22 mouse cellular contexts compared by ENCODE assay signal in genomic region chr1:182646796-182647195, GRCm38 (mm10).
DNase-seq lines count a peak whose midpoint lies in the region; ATAC-seq and TF ChIP-seq lines count a peak whose summit lies in the region.
"Had no signal": no experiment of that assay in that cellular context is flagged by ENCODE, and none has a peak within 500 bp of the region (broad histone marks: within the 10 kb centered on the region; RNA-seq: fewer than 3 reads in every experiment).

No protein-coding gene starts in this region.

- H3K9me3 ChIP-seq in midbrain, embryonic 11.5 days (ENCODE audit: control insufficient read depth, low read length) = no peaks in the 10 kb centered on the region
- no peaks in the 10 kb centered on the region for H3K9me3 ChIP-seq in midbrain, embryonic 16.5 days (replicated peaks; ENCODE audit: control insufficient read depth, low read length, poor library complexity, severe bottlenecking)
- H3K9me3 ChIP-seq in lung, postnatal 0 days (ENCODE audit: low read length) = no peaks in the 10 kb centered on the region; the same call in 1 of the 2 replicates
- H3K9me3 ChIP-seq: embryonic facial prominence, embryonic 12.5 days; forebrain, embryonic 13.5 days; heart, embryonic 15.5 days; hindbrain, embryonic 15.5 days had no signal

- no peaks in the 10 kb centered on the region for H3K27me3 ChIP-seq in midbrain, embryonic 11.5 days (ENCODE audit: control insufficient read depth, insufficient read depth, low read length)
- H3K27me3 ChIP-seq in midbrain, embryonic 16.5 days (ENCODE audit: control insufficient read depth, insufficient read depth, low read depth, low read length) = no peaks in the 10 kb centered on the region
- H3K27me3 ChIP-seq in lung, postnatal 0 days (replicated peaks; ENCODE audit: insufficient read depth, low read length) = no peaks in the 10 kb centered on the region
- H3K27me3 ChIP-seq: embryonic facial prominence, embryonic 12.5 days; hindbrain, embryonic 15.5 days had no signal

- no peak overlapping the region for H3K9ac ChIP-seq in midbrain, embryonic 11.5 days (ENCODE audit: low read length)
- no peak overlapping the region for H3K9ac ChIP-seq in midbrain, embryonic 16.5 days (ENCODE audit: low read depth, low read length)
- no peak overlapping the region for H3K9ac ChIP-seq in lung, postnatal 0 days (replicated peaks; ENCODE audit: low read depth)
- H3K9ac ChIP-seq: embryonic facial prominence, embryonic 12.5 days; forebrain, embryonic 13.5 days; forebrain, postnatal 0 days; heart, embryonic 15.5 days; hindbrain, embryonic 15.5 days had no signal

- 24% methylated on average over 3 of the region's 3 CpGs for WGBS in midbrain, embryonic 11.5 days
- 27% methylated on average over 3 of the region's 3 CpGs for WGBS in midbrain, embryonic 16.5 days
- 56% methylated on average over 3 of the region's 3 CpGs for WGBS in lung, postnatal 0 days

- ATAC-seq in midbrain, embryonic 11.5 days (ENCODE audit: low FRiP score) = no peak
- no peak for ATAC-seq in midbrain, embryonic 16.5 days
- no peak for ATAC-seq in lung, postnatal 0 days
- ATAC-seq: forebrain, embryonic 13.5 days; forebrain, postnatal 0 days had no signal

- TF ChIP-seq CTCF in lung, postnatal 0 days (IDR thresholded peaks at IDR 0.05) = no peak

- no peaks in the 10 kb centered on the region for H3K36me3 ChIP-seq in midbrain, embryonic 11.5 days (ENCODE audit: control insufficient read depth, insufficient read depth, low read length)
- no peaks in the 10 kb centered on the region for H3K36me3 ChIP-seq in midbrain, embryonic 16.5 days (ENCODE audit: control insufficient read depth, insufficient read depth, low read length)
- no peaks in the 10 kb centered on the region for H3K36me3 ChIP-seq in lung, postnatal 0 days (ENCODE audit: insufficient read depth, low read length)
- H3K36me3 ChIP-seq: embryonic facial prominence, embryonic 12.5 days; G1E; heart, embryonic 15.5 days; hindbrain, embryonic 15.5 days had no signal

- 0 out of 2 replicates have a peak overlapping the region, but pooled peaks have one; percentile 49 for H3K27ac ChIP-seq in midbrain, embryonic 11.5 days (ENCODE audit: low read depth, low read length)
- no peak overlapping the region for H3K27ac ChIP-seq in midbrain, embryonic 16.5 days (ENCODE audit: low read length)
- no peak overlapping the region for H3K27ac ChIP-seq in lung, postnatal 0 days (ENCODE audit: low read length)
- H3K27ac ChIP-seq: embryonic facial prominence, embryonic 12.5 days; forebrain, embryonic 13.5 days; heart, adult 2 months; heart, embryonic 15.5 days; hindbrain, embryonic 15.5 days had no signal

- H3K4me2 ChIP-seq in midbrain, embryonic 11.5 days = no peak overlapping the region
- no peak overlapping the region for H3K4me2 ChIP-seq in midbrain, embryonic 16.5 days (ENCODE audit: low read length)
- H3K4me2 ChIP-seq in lung, postnatal 0 days (replicated peaks; ENCODE audit: low read depth, low read length) = no peak overlapping the region
- H3K4me2 ChIP-seq: embryonic facial prominence, embryonic 12.5 days; forebrain, embryonic 13.5 days; heart, embryonic 11.5 days; heart, embryonic 15.5 days; hindbrain, embryonic 15.5 days had no signal

- TF ChIP-seq EP300 in lung, postnatal 0 days (IDR thresholded peaks at IDR 0.05) = no peak

- no peak overlapping the region for H3K4me3 ChIP-seq in midbrain, embryonic 11.5 days (ENCODE audit: low read depth, low read length)
- H3K4me3 ChIP-seq in midbrain, embryonic 16.5 days (ENCODE audit: low read depth, low read length) = no peak overlapping the region
- no peak overlapping the region for H3K4me3 ChIP-seq in lung, postnatal 0 days (ENCODE audit: low read depth, low read length)
- H3K4me3 ChIP-seq: embryonic facial prominence, embryonic 12.5 days; forebrain, embryonic 13.5 days; heart, adult 2 months; heart, embryonic 15.5 days; hindbrain, embryonic 15.5 days had no signal

- H3K4me1 ChIP-seq in midbrain, embryonic 11.5 days (ENCODE audit: control insufficient read depth, insufficient read depth, low read length) = peaks cover 9% of the 10 kb centered on the region
- H3K4me1 ChIP-seq in midbrain, embryonic 16.5 days (ENCODE audit: control insufficient read depth, insufficient read depth, low read length) = peaks cover 15% of the 10 kb centered on the region
- H3K4me1 ChIP-seq in lung, postnatal 0 days (ENCODE audit: insufficient read depth, low read depth, low read length) = no peaks in the 10 kb centered on the region

- peak; percentile 79 for DNase-seq in midbrain, embryonic 11.5 days (ENCODE audit: low spot score, missing footprints)
- DNase-seq in ES-CJ7 (ENCODE audit: low read depth, low spot score) = peak; percentile 19
- peak; percentile 52 for DNase-seq in R1 (ENCODE audit: low read depth, low spot score)
- DNase-seq in thymus, postnatal 4 days = peak; percentile 18
- DNase-seq in lung, postnatal 0 days (ENCODE audit: low spot score) = no peak
- DNase-seq: adrenal gland, adult 8-10 months; adrenal gland, postnatal 36 days; cerebellum, adult 11 months; cerebellum, adult 8-10 months; cerebellum, postnatal 14 days; embryo, embryonic 11 days; forebrain, postnatal 0 days; gastrocnemius, postnatal 14 days; heart, adult 2 months; heart, postnatal 14 days had no signal
